Mouse (Mus musculus) embryonic facial prominence, embryonic 10.5 days (tissue): ENCODE data around the gene Hectd1. TPM values are rescaled to one million over a fixed set of nuclear protein-coding genes. Genes with fewer than 3 reads are reported as not detected.
A peak's percentile ranks its signal among the peaks of the same experiment; 100 is the strongest.

Experiments
- DNase-seq: peaks from one replicate; pipeline ENCODE4 v3.0.0-alpha.2; 2017; ENCODE audit warnings: low spot score
- H3K27ac ChIP-seq: fragments of 300-500 bp; sonication (generic); replicated peaks from 2 replicates; pipeline ENCODE4 v1.5.1; 2016; ENCODE audit warnings: mild to moderate bottlenecking
- H3K27me3 ChIP-seq: fragments of 300-500 bp; sonication (generic); replicated peaks from 2 replicates; pipeline ENCODE4 v1.6.1; 2016; ENCODE audit warnings: low read depth, mild to moderate bottlenecking; ENCODE audit not compliant: poor library complexity, severe bottlenecking
- H3K36me3 ChIP-seq: fragments of 300-500 bp; sonication (generic); replicated peaks from 2 replicates; pipeline ENCODE4 v1.6.1; 2016; ENCODE audit warnings: mild to moderate bottlenecking, moderate library complexity
- H3K4me1 ChIP-seq: fragments of 300-500 bp; sonication (generic); 2 replicates; pipeline ENCODE4 v1.6.1; 2016
- H3K4me3 ChIP-seq: fragments of 300-500 bp; sonication (generic); 2 replicates; pipeline ENCODE4 v1.5.1; 2016; ENCODE audit warnings: mild to moderate bottlenecking, moderate library complexity
- H3K9me3 ChIP-seq: fragments of 300-500 bp; sonication (generic); 2 replicates; pipeline ENCODE4 v1.6.1; 2016; ENCODE audit warnings: mild to moderate bottlenecking
- WGBS: fragments of 180-500 bp; shearing (Covaris S2); methylation state at CpG from one replicate; pipeline ENCODE4 v1.1.7; 2016; 5-methylcytosine and 5-hydroxymethylcytosine counted together
- polyA plus RNA-seq: library from polyadenylated mRNA; unstranded; fragments of >200 nt; fragmentation: Nextera tagmentation; extraction: Ambion mirVana; gene quantifications from 2 replicates; pipeline ENCODE4 v1.2.1, GENCODE M21; 2016

Hectd1 gene
- polyA plus RNA-seq, 1 experiment from 2014 or later, result 35.1 TPM

- 95% methylated on average over 2 of the region's 2 CpGs for WGBS
- H3K4me1 ChIP-seq, result no peaks in the 10 kb centered on the region
- no peaks in the 10 kb centered on the region for H3K9me3 ChIP-seq
- H3K36me3 ChIP-seq, result no peaks in the 10 kb centered on the region
- no peak overlapping the region for H3K27ac ChIP-seq
- no peak overlapping the region for H3K4me3 ChIP-seq
- no peaks in the 10 kb centered on the region for H3K27me3 ChIP-seq
- no peak for DNase-seq
These were observed 26.5 kb upstream of the Hectd1 start for GRCm38 (mm10) chr12:51855872-51856271.

GRCm38 (mm10) chr12:51855453-51855852 lies 26.1 kb upstream of the Hectd1 start:
- 80% methylated on average over 7 of the region's 7 CpGs for WGBS

GRCm38 (mm10) chr12:51851617-51852016 lies 22.3 kb upstream of the Hectd1 start:
- no peaks in the 10 kb centered on the region for H3K9me3 ChIP-seq
- H3K4me1 ChIP-seq, result no peaks in the 10 kb centered on the region
- WGBS, result 89% methylated on average over 4 of the region's 4 CpGs
- H3K4me3 ChIP-seq, result no peak overlapping the region
- no peak overlapping the region for H3K27ac ChIP-seq
- no peaks in the 10 kb centered on the region for H3K36me3 ChIP-seq
- no peaks in the 10 kb centered on the region for H3K27me3 ChIP-seq
- DNase-seq, result no peak

More at GRCm38 (mm10) chr12:51855453-51855852, 26.1 kb upstream of the Hectd1 start:
- H3K4me1 ChIP-seq, result no peaks in the 10 kb centered on the region
- H3K4me3 ChIP-seq, result no peak overlapping the region
- H3K9me3 ChIP-seq, result no peaks in the 10 kb centered on the region
- H3K27me3 ChIP-seq, result no peaks in the 10 kb centered on the region
- no peaks in the 10 kb centered on the region for H3K36me3 ChIP-seq
- H3K27ac ChIP-seq, result no peak overlapping the region
- no peak for DNase-seq

GRCm38 (mm10) chr12:51851155-51851554 lies 21.8 kb upstream of the Hectd1 start:
- no peak overlapping the region for H3K27ac ChIP-seq
- H3K4me1 ChIP-seq, result no peaks in the 10 kb centered on the region
- no peaks in the 10 kb centered on the region for H3K9me3 ChIP-seq
- H3K36me3 ChIP-seq, result no peaks in the 10 kb centered on the region
- DNase-seq, result no peak
- H3K4me3 ChIP-seq, result no peak overlapping the region
- H3K27me3 ChIP-seq, result no peaks in the 10 kb centered on the region
- WGBS, result 88% methylated on average over 3 of the region's 3 CpGs

- no peaks in the 10 kb centered on the region for H3K4me1 ChIP-seq
- 88% methylated on average over 4 of the region's 4 CpGs for WGBS
- H3K27me3 ChIP-seq, result no peaks in the 10 kb centered on the region
- H3K9me3 ChIP-seq, result no peaks in the 10 kb centered on the region
- H3K4me3 ChIP-seq, result no peak overlapping the region
- H3K36me3 ChIP-seq, result no peaks in the 10 kb centered on the region
- no peak overlapping the region for H3K27ac ChIP-seq
- no peak for DNase-seq
These were observed 21.0 kb upstream of the Hectd1 start for GRCm38 (mm10) chr12:51850339-51850738.

GRCm38 (mm10) chr12:51849902-51850301 lies 20.6 kb upstream of the Hectd1 start:
- 86% methylated on average over 2 of the region's 2 CpGs for WGBS
- Histone ChIP-seq H3K27ac (no peak overlapping the region), H3K27me3 (no peaks in the 10 kb centered on the region), H3K9me3 (no peaks in the 10 kb centered on the region), H3K4me1 (no peaks in the 10 kb centered on the region), H3K4me3 (no peak overlapping the region), H3K36me3 (no peaks in the 10 kb centered on the region)
- DNase-seq, result no peak

- H3K4me3 ChIP-seq, result no peak overlapping the region
- H3K27me3 ChIP-seq, result peaks cover 4% of the 10 kb centered on the region; the same call in 1 of the 2 replicates
- 85% methylated on average over 9 of the region's 9 CpGs for WGBS
- H3K36me3 ChIP-seq, result no peaks in the 10 kb centered on the region
- H3K4me1 ChIP-seq, result peaks cover 11% of the 10 kb centered on the region
- H3K9me3 ChIP-seq, result no peaks in the 10 kb centered on the region
- DNase-seq, result no peak
- H3K27ac ChIP-seq, result no peak overlapping the region
These were observed 18.8 kb upstream of the Hectd1 start for GRCm38 (mm10) chr12:51847953-51848680.

- Histone ChIP-seq H3K9me3 (no peaks in the 10 kb centered on the region), H3K27me3 (peaks cover 4% of the 10 kb centered on the region; the same call in 1 of the 2 replicates), H3K36me3 (no peaks in the 10 kb centered on the region), H3K4me3 (peak overlapping the region; percentile 63), H3K27ac (peak overlapping the region; percentile 89), H3K4me1 (peaks cover 11% of the 10 kb centered on the region)
- WGBS, result 37% methylated on average over 1 of the region's 1 CpGs
- no peak for DNase-seq
These were observed 15.9 kb upstream of the Hectd1 start for GRCm38 (mm10) chr12:51845261-51845660.

- peak; percentile 88 for DNase-seq
- Histone ChIP-seq H3K9me3 (no peaks in the 10 kb centered on the region), H3K4me1 (peaks cover 11% of the 10 kb centered on the region), H3K27me3 (peaks cover 4% of the 10 kb centered on the region; the same call in 1 of the 2 replicates), H3K27ac (peak overlapping the region; percentile 89), H3K36me3 (no peaks in the 10 kb centered on the region), H3K4me3 (peak overlapping the region; percentile 63)
- under 1% methylated on average over 17 of the region's 17 CpGs for WGBS
These were observed 15.5 kb upstream of the Hectd1 start for GRCm38 (mm10) chr12:51844771-51845256.

GRCm38 (mm10) chr12:51843576-51844520 lies 14.5 kb upstream of the Hectd1 start:
- H3K4me3 ChIP-seq, result peak overlapping the region; percentile 63
- H3K9me3 ChIP-seq, result no peaks in the 10 kb centered on the region
- 36% methylated on average over 15 of the region's 15 CpGs for WGBS
- DNase-seq, result no peak
- peak overlapping the region; percentile 89 for H3K27ac ChIP-seq
- peaks cover 11% of the 10 kb centered on the region for H3K4me1 ChIP-seq
- peaks cover 4% of the 10 kb centered on the region; the same call in 1 of the 2 replicates for H3K27me3 ChIP-seq
- H3K36me3 ChIP-seq, result no peaks in the 10 kb centered on the region

GRCm38 (mm10) chr12:51842081-51842864 lies 12.9 kb upstream of the Hectd1 start:
- H3K4me3 ChIP-seq, result no peak overlapping the region
- H3K36me3 ChIP-seq, result no peaks in the 10 kb centered on the region
- peaks cover 11% of the 10 kb centered on the region for H3K4me1 ChIP-seq
- no peak overlapping the region for H3K27ac ChIP-seq
- H3K27me3 ChIP-seq, result peaks cover 4% of the 10 kb centered on the region; the same call in 1 of the 2 replicates
- 55% methylated on average over 6 of the region's 6 CpGs for WGBS
- no peaks in the 10 kb centered on the region for H3K9me3 ChIP-seq
- no peak for DNase-seq

- no peaks in the 10 kb centered on the region for H3K36me3 ChIP-seq
- H3K27me3 ChIP-seq, result peaks cover 4% of the 10 kb centered on the region; the same call in 1 of the 2 replicates
- DNase-seq, result no peak
- no peaks in the 10 kb centered on the region for H3K9me3 ChIP-seq
- no peak overlapping the region for H3K27ac ChIP-seq
- WGBS, result 90% methylated on average over 1 of the region's 1 CpGs
- peaks cover 11% of the 10 kb centered on the region for H3K4me1 ChIP-seq
- no peak overlapping the region for H3K4me3 ChIP-seq
These were observed 10.5 kb upstream of the Hectd1 start for GRCm38 (mm10) chr12:51839856-51840255.
